Mouse (Mus musculus) cerebellum, adult 8-10 months (tissue): Measurements from ENCODE around the gene Gm5134.

Experiments
- DNase-seq: peaks from one replicate; pipeline ENCODE4 v3.0.0; 2022

Gene Gm5134

GRCm38 (mm10) chr10:76001160-76001559 lies 46.8 kb downstream of the Gm5134 start:
- no peak for DNase-seq

- peak; percentile 79 for DNase-seq
These were observed 47.8 kb downstream of the Gm5134 start for GRCm38 (mm10) chr10:76002101-76002521.

GRCm38 (mm10) chr10:76002615-76003014 lies 48.3 kb downstream of the Gm5134 start:
- no peak for DNase-seq

- DNase-seq, result no peak
These were observed 48.9 kb downstream of the Gm5134 start for GRCm38 (mm10) chr10:76003221-76003620.

GRCm38 (mm10) chr10:76006385-76006784 lies 52.1 kb downstream of the Gm5134 start:
- no peak for DNase-seq

- DNase-seq, result no peak
These were observed 55.5 kb downstream of the Gm5134 start for GRCm38 (mm10) chr10:76009812-76010211.

- DNase-seq, result no peak
These were observed 58.6 kb downstream of the Gm5134 start for GRCm38 (mm10) chr10:76012922-76013321.

GRCm38 (mm10) chr10:76016886-76017285 lies 62.6 kb downstream of the Gm5134 start:
- DNase-seq, result no peak

- DNase-seq, result no peak
These were observed 67.4 kb downstream of the Gm5134 start for GRCm38 (mm10) chr10:76021728-76022127.

GRCm38 (mm10) chr10:76023921-76024320 lies 69.6 kb downstream of the Gm5134 start:
- DNase-seq, result no peak

- DNase-seq, result no peak
These were observed 71.3 kb downstream of the Gm5134 start for GRCm38 (mm10) chr10:76025470-76026190.

- no peak for DNase-seq
These were observed 73.1 kb downstream of the Gm5134 start for GRCm38 (mm10) chr10:76027127-76028015.

- DNase-seq, result no peak
These were observed 73.7 kb downstream of the Gm5134 start for GRCm38 (mm10) chr10:76028016-76028366.

GRCm38 (mm10) chr10:76028396-76028795 lies 74.1 kb downstream of the Gm5134 start:
- no peak for DNase-seq

- DNase-seq, result no peak
These were observed 75.0 kb downstream of the Gm5134 start for GRCm38 (mm10) chr10:76029276-76029675.

GRCm38 (mm10) chr10:76030496-76030895 lies 76.2 kb downstream of the Gm5134 start:
- DNase-seq, result no peak

GRCm38 (mm10) chr10:76031511-76032401 lies 77.4 kb downstream of the Gm5134 start:
- DNase-seq, result peak; percentile 49

GRCm38 (mm10) chr10:76032402-76033118 lies 78.2 kb downstream of the Gm5134 start, which contains the start of gene Zfp280b:
TSS of gene Zfp280b (plus strand) at chr10:76032650.
- DNase-seq, result peak; percentile 93

- no peak for DNase-seq
These were observed 78.8 kb downstream of the Gm5134 start for GRCm38 (mm10) chr10:76033119-76033455.

GRCm38 (mm10) chr10:76034001-76034600 lies 79.8 kb downstream of the Gm5134 start:
- no peak for DNase-seq

GRCm38 (mm10) chr10:76035277-76035676 lies 81.0 kb downstream of the Gm5134 start:
- DNase-seq, result no peak

- DNase-seq, result no peak
These were observed 82.6 kb downstream of the Gm5134 start for GRCm38 (mm10) chr10:76036962-76037361.
